Mouse (Mus musculus): ENCODE results near the gene Slc9a8.

Slc9a8 gene

DNA sequence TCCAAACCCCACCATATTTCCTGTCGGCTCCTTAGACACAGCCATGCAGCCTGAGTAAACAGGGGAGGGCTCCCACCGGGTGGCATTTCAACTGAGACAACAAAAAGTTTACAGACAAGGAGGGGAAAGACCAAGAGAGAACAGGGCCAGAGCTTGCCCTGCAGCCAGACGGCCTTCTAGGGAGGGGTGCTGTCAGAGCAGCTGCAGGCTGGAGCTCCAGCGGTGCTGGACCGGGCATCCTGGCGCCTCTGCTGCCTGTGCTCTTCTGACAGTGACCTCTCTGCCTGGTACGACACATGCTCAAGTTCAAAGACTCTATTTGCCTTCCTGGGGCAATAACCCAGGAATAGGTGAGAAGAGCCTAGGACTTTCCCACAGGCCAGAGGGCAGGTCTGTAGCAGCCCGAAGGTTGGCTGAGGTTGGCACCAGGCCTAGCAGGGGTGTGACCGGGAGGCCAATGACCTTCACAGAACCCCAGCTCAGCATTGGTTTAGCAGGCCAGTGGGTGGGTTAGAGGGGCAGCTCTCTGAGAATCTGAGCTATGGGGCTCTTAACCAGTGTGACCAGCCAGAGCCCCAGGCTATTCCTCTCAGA, 5.4 kb upstream of the Slc9a8 start:
- DNase-seq (ENCODE audit: low spot score): no peak

DNA sequence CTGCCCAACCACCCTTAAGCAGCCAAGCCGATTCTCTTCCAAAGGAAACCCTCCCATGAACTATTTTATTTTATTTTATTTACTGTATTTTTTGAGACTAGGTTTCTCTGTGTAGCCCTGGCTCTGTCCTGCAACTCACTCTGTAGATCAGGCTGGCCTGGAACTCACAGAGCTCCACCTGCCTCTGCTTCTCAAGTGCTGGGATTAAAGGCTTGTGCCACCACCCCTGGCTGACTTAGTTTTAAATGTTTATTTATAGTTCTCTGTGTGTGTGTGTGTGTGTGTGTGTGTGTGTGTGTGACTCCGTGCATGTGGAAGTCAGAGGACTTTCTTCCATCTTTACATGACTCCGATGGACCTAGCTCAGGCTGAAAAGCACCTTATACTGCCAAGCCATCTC, 4.5 kb upstream of the Slc9a8 start:
- DNase-seq (ENCODE audit: low spot score): no peak

DNA sequence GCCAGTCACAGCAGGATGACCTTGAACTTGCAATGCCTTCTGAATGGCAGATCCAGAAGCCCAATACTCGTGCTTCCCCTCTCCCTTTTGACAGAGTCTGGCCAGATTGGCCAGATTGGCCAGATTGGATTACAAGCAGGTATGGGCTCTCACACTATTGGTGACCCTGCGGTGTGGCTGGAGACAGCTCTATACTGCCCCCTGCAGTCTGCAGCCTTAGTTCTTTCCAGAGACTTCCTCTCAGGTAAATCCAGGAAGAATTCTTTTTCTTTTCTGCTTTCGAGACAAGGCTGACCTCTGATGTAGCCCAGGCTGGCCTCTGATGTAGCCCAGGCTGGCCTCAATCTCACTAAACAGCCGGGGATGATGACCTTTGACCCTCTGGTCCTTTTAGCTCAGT, 3.8 kb upstream of the Slc9a8 start:
- peak; percentile 81 for DNase-seq (ENCODE audit: low spot score)

DNA sequence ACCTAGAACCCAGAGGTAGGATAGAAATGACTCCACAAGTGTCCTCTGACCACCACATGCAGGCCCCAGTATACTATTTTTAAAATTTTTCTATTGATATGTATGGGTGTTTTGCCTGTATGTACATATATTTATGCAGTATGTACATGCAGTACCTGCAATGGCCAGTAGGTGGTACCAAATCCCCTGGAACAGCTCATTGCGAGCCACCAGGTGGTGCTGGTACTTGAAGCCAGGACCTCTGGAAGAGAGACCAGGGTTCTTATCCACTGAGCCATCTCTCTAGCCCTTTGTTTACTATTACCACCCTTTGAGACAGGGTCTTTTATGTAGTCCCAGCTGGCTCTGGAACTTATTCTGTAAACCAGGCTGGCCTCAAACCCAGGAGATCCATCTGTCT, 2.3 kb upstream of the Slc9a8 start:
- peak; percentile 71 for DNase-seq (ENCODE audit: low spot score)

DNA sequence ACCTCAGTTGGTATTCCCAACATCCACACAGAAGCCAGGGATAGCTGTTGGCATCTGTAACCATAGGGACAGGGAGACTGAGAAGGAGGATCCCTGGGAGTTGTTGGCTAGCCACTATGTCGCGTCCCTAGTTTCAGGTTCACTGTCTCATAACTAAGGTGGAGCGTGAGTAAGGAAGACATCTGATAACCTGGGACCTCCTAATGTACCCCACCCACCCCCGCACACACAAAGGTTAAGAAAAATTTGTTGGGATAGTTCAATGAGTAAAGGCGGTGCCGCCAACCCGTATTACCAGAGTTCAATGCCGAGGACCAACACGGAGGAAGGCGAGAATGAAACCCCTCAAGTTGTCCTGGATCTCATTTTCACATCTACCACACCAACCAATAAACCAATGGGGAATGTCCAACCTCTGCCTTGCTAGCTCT, 686 bp upstream of the Slc9a8 start:
- no peak for DNase-seq (ENCODE audit: low spot score)

DNA sequence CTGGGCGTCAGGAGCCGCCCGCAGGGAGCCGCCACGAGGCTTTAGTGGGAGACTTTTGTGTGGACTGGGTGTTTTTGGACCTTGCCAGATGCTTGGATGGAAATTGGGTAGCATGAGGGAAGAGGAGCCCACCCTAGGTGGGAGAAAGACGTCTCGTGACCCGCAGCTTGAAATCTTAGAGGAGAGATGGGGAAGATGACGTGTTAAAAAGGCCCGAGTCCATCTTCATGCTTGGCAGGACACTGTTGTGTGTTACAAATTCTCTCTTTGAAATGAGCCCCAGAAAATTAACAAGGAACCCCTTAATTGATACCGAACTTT, 598 bp downstream of the Slc9a8 start:
- no peak for DNase-seq (ENCODE audit: low spot score)

DNA sequence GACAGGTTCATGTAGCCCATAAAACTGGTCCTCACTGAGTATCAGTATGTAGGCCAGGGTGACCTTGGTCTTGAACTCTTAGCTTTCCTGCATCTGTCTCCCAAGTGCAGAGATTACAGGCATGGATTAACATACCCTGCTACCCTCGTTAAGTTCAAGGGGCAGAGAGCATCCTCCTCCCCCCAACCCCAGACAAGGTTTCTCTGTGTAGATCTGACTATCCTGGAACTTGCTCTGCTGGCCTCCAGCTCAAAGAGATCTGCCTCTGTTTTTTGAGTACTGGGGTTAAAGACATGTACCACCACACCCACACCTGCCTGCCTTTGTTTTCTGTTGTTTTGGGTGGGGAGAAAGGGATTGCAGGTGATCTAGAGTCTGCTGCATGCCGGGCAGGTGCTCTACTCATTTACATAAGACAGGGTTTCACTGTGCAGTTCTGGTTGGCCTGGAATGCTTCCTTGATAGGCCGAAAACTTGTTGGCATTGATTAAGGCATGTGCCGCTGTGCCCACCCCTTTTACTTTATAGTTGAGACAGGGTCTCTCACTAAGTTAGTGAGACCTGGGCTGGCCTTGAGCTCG, 1.6 kb downstream of the Slc9a8 start:
- DNase-seq (ENCODE audit: low spot score): no peak

DNA sequence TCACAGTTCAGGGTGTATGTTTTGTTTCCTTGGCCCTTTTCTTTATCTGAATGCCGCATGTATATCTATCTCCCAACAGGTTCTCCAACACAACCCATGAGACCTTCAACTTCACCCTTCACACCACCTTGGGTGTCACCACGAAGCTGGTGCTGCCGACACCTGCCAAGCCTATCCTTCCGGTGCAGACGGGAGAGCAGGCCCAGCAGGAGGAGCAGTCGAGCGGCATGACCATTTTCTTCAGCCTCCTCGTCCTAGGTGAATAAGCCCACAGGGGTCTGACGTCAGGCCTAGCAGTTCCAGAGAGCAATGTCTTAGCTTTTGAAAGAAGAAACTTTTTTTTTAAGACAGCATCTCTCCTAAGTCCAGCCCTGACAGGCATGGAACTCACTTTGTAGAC, 2.5 kb downstream of the Slc9a8 start:
- no peak for DNase-seq (ENCODE audit: low spot score)

DNA sequence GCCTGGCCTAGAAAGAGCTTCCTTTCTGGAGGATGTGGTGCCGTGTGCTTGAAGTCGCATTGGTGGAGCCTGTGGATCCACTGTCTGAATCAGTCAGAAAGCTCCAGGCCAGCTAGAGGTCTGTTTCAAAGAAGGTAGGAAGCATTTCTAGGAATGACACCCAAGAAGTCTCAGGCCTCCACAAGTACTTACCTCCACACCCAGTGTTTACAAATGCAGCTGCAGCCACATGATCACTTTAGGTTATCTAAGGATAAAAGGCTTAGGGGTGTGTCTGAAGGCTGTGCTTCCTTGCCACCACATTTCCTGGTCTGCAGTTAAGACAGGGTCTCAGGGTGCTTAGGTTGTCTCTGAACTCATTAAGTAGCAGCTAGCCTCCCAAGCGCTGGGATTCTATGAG, 3.0 kb downstream of the Slc9a8 start:
- DNase-seq (ENCODE audit: low spot score): no peak

DNA sequence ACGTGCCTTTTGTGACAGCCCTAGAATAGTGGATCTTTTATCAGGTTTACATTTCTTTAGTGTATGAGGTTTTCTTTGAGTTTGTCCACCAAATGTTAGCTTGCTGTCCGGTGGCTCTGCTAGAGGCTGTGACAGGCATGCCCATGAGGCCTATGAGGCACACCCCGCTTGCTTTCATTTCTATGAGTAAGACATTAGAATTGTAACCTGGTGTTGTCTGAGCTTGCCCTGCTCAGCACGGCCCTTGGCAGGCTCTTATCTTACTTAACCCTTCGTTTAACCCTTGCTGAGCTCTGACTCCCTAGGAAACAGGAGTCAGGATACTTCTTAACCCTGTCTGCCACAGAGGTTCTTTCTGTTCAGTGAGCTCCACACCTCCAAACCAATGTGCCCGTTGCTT, 3.9 kb downstream of the Slc9a8 start:
- no peak for DNase-seq (ENCODE audit: low spot score)

DNA sequence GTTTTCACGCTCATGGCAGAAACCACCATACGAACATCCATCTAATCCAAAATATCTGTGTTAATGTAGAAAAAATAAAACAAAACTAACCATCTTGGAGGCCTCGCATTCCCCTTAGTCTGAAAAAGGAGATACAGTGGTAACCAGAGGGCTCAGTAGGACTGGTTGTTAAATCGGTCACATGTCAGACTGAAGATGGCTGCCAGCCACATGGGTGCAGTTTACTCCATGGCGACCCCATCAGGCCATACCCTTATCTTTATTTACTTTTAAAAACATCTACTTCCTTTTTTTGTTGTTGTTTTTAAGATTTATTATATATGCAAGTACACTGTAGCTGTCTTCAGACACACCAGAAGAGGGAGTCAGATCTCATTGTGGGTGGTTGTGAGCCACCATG, 8.1 kb downstream of the Slc9a8 start:
- DNase-seq (ENCODE audit: low spot score): no peak

DNA sequence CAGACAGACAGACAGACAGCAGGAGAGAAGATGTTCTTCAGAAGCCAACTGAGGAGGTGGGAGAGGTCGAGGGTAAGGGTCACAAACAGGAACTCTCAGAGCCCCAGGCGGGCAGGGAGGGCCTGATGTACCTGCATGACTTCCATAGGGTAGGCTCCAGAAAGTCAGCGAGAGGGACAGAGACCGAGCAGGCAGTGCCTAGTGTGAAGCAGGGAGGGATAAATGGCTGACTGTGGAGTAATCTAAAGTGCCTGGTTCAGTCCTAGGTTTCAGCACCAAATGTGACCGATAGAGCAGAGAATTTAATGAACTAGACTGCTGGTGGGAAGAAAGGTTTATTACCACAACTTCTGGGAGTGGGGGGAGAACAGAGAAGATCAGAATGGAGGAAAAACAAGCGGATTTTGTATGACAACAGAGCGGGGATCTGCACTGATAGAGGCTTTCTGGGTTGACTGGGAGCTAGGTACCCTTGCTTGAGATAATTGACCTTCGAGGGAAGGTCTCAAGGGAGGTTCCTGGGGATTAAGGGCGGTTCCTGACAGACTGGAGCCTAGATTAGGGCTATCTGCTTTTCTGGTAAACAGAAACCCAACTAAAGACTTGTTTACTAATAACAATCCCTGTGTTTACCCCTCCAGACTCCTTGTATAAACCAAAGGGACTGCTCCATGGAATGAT, 9.4 kb downstream of the Slc9a8 start:
- DNase-seq (ENCODE audit: low spot score): no peak

DNA sequence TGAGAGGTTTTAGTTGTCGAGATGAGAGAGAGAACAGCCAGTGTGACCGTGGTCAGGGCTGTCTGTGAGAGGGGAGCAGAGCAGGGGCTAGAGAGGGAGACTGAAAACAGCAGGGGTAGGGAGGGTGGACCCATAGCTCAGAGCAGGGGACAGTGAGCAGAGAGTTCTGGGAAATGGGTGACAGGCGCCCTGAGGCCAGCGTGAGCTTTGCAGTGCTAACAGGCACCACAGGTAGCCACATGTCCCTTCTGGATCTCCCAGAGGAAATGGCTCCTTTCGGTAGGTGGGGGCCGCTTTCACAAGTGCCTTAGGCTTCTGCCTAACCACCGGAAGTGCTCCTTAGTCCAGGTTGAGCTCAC, 9.9 kb downstream of the Slc9a8 start:
- DNase-seq (ENCODE audit: low spot score): no peak

DNA sequence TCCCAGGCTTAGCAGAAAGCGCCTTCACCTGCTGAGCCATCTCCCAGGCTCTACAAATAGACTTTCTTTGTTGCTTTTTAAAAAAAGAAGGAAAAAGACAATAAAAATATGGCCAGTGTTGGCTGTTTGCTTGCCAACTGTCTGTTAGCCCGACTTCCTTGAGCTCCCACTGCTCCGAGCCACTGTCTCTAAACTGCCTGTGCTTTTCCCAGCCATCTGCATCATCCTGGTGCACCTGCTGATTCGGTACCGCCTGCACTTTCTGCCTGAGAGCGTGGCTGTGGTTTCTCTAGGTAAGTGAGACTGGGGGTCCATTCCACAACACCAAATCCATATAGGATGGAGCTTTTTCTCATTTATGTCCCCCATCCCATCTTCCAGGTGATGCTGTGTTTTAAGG, 13.1 kb downstream of the Slc9a8 start:
- no peak for DNase-seq (ENCODE audit: low spot score)

DNA sequence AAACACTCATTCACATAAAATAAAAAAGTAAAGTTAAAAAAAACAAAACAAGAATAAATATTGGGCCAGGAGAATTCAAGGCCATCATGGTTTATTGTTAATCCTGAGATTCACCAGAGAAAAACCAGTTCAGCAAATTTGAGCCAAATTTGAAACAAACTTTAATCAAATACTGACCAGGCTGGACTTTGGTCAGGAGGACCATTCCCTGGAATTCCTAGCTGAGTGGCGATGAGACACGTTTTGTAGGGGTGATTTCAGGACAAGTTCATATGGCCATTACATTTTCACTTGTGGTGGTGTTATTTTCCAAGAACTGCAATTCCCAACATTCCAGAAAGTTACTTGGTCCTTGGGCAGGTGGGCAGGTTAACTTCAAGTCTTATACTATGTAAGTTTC, 14.1 kb downstream of the Slc9a8 start:
- no peak for DNase-seq (ENCODE audit: low spot score)

DNA sequence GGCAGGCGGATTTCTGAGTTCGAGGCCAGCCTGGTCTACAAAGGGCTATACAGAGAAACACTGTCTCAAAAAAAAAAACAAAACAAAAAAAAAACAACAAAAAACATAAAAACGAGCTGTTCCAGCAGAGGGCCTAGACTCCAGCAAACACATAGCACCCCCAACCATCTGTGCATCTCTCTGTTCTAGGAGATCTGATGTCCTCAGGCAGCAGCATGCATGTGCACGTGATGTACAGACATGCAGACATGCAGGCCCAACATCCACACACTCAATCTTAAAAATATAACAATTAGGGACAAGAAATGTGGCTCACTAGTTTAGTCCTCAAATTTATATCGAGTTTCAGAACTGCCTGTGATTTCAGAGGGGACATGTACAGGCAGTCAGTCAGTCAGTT, 14.9 kb downstream of the Slc9a8 start:
- no peak for DNase-seq (ENCODE audit: low spot score)

DNA sequence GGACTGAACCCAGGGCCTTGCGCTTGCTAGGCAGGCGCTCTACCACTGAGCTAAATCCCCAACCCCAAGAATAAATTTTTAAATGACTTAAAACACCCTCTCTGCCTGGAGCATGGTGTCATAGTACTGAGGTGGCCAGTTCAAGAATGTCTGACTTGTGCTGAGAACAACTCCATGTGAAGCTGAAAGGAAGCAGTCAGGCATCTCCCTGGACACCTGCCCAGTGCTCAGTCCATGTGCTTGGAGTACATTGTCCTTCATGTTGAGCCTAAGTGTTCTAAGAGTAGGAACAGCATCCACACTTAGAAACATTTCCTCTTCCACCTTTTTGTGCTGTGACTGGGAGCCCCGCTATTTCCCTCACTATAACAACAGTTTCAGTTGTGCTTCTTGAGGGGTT, 17.9 kb downstream of the Slc9a8 start:
- no peak for DNase-seq (ENCODE audit: low spot score)

DNA sequence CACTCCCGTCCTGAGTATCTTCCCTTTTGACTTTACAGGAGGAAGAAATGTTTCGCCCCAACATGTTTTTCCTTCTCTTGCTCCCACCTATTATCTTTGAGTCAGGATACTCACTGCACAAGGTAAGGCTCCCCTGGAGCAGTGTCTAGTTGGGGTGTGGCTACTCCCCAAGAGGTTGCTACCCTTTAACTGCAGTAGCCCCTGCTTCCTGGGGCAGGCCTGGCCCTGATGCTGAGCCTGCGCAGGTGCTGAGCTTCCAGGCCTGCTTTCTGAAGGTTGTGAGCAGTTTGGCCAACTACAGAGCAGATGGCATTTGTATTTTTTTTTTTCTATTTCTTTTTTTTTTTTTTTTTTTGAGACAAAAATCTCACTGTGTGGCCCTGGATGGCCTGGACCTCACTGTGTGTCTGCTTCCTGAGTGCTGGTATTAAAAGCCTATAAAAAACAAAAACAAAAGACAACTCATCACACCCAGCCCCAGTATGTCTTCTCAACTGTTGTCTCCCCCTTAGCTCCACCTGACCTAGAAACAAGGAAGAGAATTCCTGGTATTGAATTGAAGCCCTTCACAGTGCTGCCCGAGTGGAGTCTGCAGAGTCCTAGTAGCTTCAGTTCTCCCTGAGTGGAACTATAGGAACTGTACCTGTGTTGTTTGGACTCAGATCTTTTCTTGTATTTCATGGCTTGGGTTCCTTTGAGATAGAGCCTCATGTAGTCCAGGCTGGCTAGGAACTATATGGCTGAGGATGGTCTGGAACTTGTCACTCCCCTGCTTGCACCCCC, 22.1 kb downstream of the Slc9a8 start:
- DNase-seq (ENCODE audit: low spot score): no peak

DNA sequence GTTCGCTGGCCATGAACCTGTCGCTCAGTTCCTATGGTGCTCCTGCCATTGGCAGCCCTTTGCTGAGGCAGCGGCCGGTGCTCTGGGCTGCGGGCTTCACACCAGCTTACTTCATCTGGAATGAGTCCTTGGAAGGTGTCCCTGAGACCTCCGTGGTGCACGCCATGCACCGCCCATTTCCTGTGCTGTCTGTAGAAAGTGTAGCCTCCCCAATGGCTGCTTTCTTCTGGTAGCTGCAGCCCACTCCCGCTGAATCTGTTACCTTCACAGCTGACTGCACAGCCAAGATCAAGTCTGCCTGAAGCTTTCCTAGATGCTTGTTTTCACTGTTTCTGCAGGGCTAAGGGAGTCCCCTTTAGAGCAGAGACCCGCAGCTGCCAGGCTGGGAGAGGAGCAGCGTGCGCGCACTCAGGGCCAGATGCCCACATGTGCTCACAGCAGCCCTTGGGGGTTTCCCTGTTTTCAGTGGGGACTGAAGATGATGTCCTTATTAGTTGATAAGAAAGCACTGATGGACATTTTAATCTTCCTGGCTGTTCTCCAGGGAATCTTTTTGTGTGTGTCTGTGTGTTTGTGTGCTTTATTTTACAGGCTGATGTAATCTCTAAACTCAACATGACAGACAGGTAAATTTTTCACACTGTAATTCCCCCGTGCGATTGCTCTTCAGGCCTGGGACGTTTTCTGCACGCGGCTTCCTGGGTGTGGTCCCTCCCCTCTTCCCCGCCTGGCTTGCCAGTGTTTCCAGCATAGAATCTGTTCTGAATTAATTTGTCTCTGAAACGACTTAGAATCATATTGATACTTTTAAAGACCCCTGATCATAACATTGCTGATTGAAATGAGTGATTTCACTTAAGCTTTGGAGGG, 24.6 kb downstream of the Slc9a8 start:
- DNase-seq (ENCODE audit: low spot score): no peak

DNA sequence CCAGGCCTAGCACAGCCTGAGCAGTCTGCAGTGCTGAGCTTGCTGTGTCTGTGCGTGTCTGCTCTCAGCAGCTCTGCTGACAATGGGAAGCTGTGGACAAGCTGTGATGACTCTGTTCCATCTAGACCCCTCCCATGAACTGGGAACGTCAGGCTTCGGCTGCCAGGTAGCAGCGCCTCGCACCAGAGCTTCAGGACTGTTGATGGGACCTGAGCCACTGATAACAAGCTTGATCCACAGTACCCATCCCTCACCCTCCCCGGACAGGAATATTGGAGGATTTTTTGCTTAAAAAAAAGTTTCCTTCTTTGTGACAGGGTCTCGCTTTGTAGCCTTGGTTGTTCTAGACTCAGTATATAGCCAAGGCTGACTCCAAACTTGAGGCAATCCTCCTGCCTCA, 25.7 kb downstream of the Slc9a8 start:
- no peak for DNase-seq (ENCODE audit: low spot score)

DNA sequence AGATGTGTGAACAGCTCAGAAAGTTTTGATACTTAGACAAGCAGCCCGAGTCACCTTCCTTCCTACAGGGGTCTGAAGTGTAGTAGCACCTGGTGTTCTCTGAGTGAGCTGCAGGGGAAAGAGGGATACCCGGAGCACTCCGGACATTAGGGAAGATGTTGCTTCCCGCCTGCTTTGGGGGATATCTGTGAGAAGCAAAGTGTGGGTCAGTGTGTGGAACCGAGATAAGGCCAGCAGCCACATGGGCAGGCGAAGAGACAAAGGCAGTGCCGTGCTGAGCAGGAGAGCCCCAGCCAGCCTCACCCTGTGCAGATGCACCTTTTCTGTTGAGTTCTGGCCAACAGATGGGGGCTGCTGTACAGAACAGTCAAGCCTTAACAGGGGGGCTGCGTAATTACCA, 26.1 kb downstream of the Slc9a8 start:
- DNase-seq (ENCODE audit: low spot score): no peak

Measured in adipocyte (in vitro differentiated cells).